ENCODE assay signal across 28 mouse cellular contexts in the genomic region with DNA sequence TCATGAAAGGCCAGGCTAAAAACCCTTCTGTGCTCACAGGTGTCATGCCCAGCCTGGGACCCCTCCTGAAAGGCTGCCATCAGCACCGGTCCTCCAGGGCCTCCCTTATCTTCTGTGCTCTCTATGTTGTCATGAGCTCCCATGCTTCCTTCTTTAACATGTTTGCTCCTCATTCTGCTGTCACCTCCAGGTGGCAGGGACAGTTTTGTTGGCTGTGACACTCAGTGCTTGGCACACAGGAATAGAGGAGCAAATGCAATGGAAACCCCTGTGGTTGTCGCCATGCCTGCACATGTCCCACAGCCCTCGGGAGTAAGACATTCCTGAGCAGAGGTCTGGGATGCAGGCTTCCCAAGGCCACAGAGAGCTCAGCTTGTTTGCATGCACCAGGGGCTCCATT.
"Had no signal": no experiment of that assay in that cellular context is flagged by ENCODE, and none has a peak within 500 bp of the region (broad histone marks: within the 10 kb centered on the region; RNA-seq: fewer than 3 reads in every experiment).

No protein-coding gene starts in this region.

- ATAC-seq: hindbrain, postnatal 0 days; intestine, embryonic 16.5 days; liver, postnatal 0 days had no signal

- H3K27me3 ChIP-seq: heart, embryonic 13.5 days; heart, embryonic 15.5 days; hindbrain, embryonic 13.5 days; hindbrain, embryonic 15.5 days; kidney, embryonic 15.5 days; limb, embryonic 12.5 days; liver, embryonic 13.5 days; liver, embryonic 15.5 days had no signal

- H3K36me3 ChIP-seq: heart, embryonic 13.5 days; heart, embryonic 15.5 days; hindbrain, embryonic 15.5 days; kidney, embryonic 15.5 days; liver, embryonic 13.5 days; liver, embryonic 15.5 days had no signal

- H3K4me1 ChIP-seq: heart, embryonic 15.5 days; liver, embryonic 13.5 days; liver, embryonic 15.5 days had no signal

- H3K27ac ChIP-seq: heart, embryonic 13.5 days; heart, embryonic 15.5 days; hindbrain, embryonic 13.5 days; hindbrain, embryonic 15.5 days; hindbrain, postnatal 0 days; kidney, embryonic 15.5 days; kidney, postnatal 0 days; layer of hippocampus, adult 2 months; left cerebral cortex, adult 2 months; limb, embryonic 10.5 days; limb, embryonic 12.5 days; liver, embryonic 13.5 days; liver, embryonic 15.5 days had no signal

- DNase-seq: gastrocnemius, postnatal 10 days; gastrocnemius, postnatal 36 days; heart, adult 18-20 months; heart, postnatal 14 days; heart, postnatal 36 days; kidney, adult 11 months; kidney, adult 2 months; kidney, adult 9 months; kidney, postnatal 14 days; kidney, postnatal 4 days; liver; liver, embryonic 13.5 days; liver, postnatal 0 days had no signal

- H3K9me3 ChIP-seq: heart, embryonic 13.5 days; heart, embryonic 15.5 days; hindbrain, embryonic 13.5 days; hindbrain, embryonic 15.5 days; kidney, embryonic 15.5 days; limb, embryonic 10.5 days; limb, embryonic 12.5 days; liver, embryonic 13.5 days; liver, embryonic 15.5 days had no signal

- H3K4me3 ChIP-seq: heart, embryonic 13.5 days; heart, embryonic 15.5 days; hindbrain, embryonic 13.5 days; hindbrain, embryonic 15.5 days; kidney, embryonic 15.5 days; layer of hippocampus, adult 2 months; left cerebral cortex, adult 2 months; limb, embryonic 10.5 days; limb, embryonic 12.5 days; liver, embryonic 13.5 days; liver, embryonic 15.5 days had no signal

- H3K9ac ChIP-seq: heart, embryonic 13.5 days; heart, embryonic 15.5 days; hindbrain, embryonic 13.5 days; hindbrain, embryonic 15.5 days; kidney, embryonic 15.5 days; limb, embryonic 12.5 days; liver, embryonic 13.5 days; liver, embryonic 15.5 days; liver, postnatal 0 days had no signal

- H3K4me2 ChIP-seq: heart, embryonic 11.5 days; heart, embryonic 13.5 days; heart, embryonic 15.5 days; hindbrain, embryonic 13.5 days; hindbrain, embryonic 15.5 days; kidney, embryonic 15.5 days; limb, embryonic 12.5 days; liver, embryonic 11.5 days; liver, embryonic 13.5 days; liver, embryonic 15.5 days had no signal
